Mouse (Mus musculus) limb, embryonic 14.5 days (tissue): ENCODE results near the gene Hist2h2aa2. TPM values are rescaled to one million over a fixed set of nuclear protein-coding genes. Genes with fewer than 3 reads are reported as not detected.

Experiments used
- ATAC-seq: fragments of 200-750 bp; cut with Nextera tagmentation; 2 replicates; pipeline ENCODE4 v1.8.0; 2017; ENCODE audit warnings: low read depth, moderate number of reproducible peaks, moderate TSS enrichment; ENCODE audit not compliant: low FRiP score
- DNase-seq: peaks from one replicate; pipeline ENCODE4 v3.0.0-alpha.2; 2015; ENCODE audit warnings: low spot score
- H3K27ac ChIP-seq: fragments of 300-500 bp; sonication (generic); replicated peaks from 2 replicates; pipeline ENCODE4 v1.5.1; 2014; ENCODE audit warnings: low read depth, mild to moderate bottlenecking, low read length, moderate library complexity, mixed read lengths
- H3K27me3 ChIP-seq: fragments of 300-500 bp; sonication (generic); 2 replicates; pipeline ENCODE4 v1.6.1; 2014; ENCODE audit warnings: low read length, mixed read lengths; ENCODE audit not compliant: control insufficient read depth, insufficient read depth
- H3K36me3 ChIP-seq: fragments of 300-500 bp; sonication (generic); 2 replicates; pipeline ENCODE4 v1.6.1; 2014; ENCODE audit warnings: mild to moderate bottlenecking, low read length, moderate library complexity, mixed read lengths; ENCODE audit not compliant: control insufficient read depth, insufficient read depth
- H3K4me1 ChIP-seq: fragments of 300-500 bp; sonication (generic); 2 replicates; pipeline ENCODE4 v1.6.1; 2014; ENCODE audit warnings: antibody characterized with exemption, low read length, mixed read lengths; ENCODE audit not compliant: control insufficient read depth, insufficient read depth
- H3K4me2 ChIP-seq: fragments of 300-500 bp; sonication (generic); replicated peaks from 2 replicates; pipeline ENCODE4 v1.6.1; 2014; ENCODE audit warnings: low read depth, mild to moderate bottlenecking, low read length, moderate library complexity; ENCODE audit not compliant: severe bottlenecking
- H3K4me3 ChIP-seq: fragments of 300-500 bp; sonication (generic); replicated peaks from 2 replicates; pipeline ENCODE4 v1.5.1; 2014; ENCODE audit warnings: low read length
- H3K9ac ChIP-seq: fragments of 300-500 bp; sonication (generic); 2 replicates; pipeline ENCODE4 v1.6.1; 2014; ENCODE audit warnings: mild to moderate bottlenecking, low read depth, low read length, moderate library complexity; ENCODE audit not compliant: severe bottlenecking
- H3K9me3 ChIP-seq: fragments of 300-500 bp; sonication (generic); 2 replicates; pipeline ENCODE4 v1.6.1; 2016; ENCODE audit warnings: low read length; ENCODE audit not compliant: control insufficient read depth
- POLR2A ChIP-seq: fragments of 200-500 bp; IDR thresholded peaks from 2 replicates; pipeline ENCODE4 v1.8.0; 2012; ENCODE audit warnings: inconsistent platforms, mild to moderate bottlenecking, moderate library complexity, borderline replicate concordance; ENCODE audit not compliant: insufficient read depth, insufficient read length; ENCODE audit errors: extremely low read depth
- WGBS: fragments of 180-500 bp; shearing (Covaris S2); extraction: QIAGEN DNeasy Blood & Tissue Kit; methylation state at CpG from one replicate; pipeline ENCODE4 v1.1.7; 2014; 5-methylcytosine and 5-hydroxymethylcytosine counted together
- microRNA-seq: library from miRNA; unstranded; fragments of <30 nt; microRNA quantifications from one replicate; pipeline ENCODE4, GENCODE M21; 2016
- polyA plus RNA-seq, 2 experiments: library from polyadenylated mRNA; depleted of rRNA in 1 of 2; stranded (reverse) in 1 of 2; unstranded in 1 of 2; fragments of >200 nt; fragmentation: Nextera tagmentation in 1 of 2; extraction: Ambion mirVana in 1 of 2; gene quantifications; 2 replicates each; pipeline versions ENCODE4 v1.2.1 to v1.2.3; 2012 to 2014

Gene Hist2h2aa2
- polyA plus RNA-seq, 2 experiments: 9.7 to 30.9 TPM

- TF ChIP-seq POLR2A: peak; percentile 91; the same call in 1 of the 2 replicates
Measured at GRCm38 (mm10) chr3:96197129-96197749, 42.8 kb downstream of the Hist2h2aa2 start.

GRCm38 (mm10) chr3:96196437-96197128 lies 43.5 kb downstream of the Hist2h2aa2 start:
- Histone ChIP-seq H3K27me3 (no peaks in the 10 kb centered on the region), H3K4me3 (peak overlapping the region; percentile 68), H3K4me1 (peaks cover 12% of the 10 kb centered on the region), H3K27ac (peak overlapping the region; percentile 96), H3K9ac (peak overlapping the region; percentile 81), H3K4me2 (peak overlapping the region; percentile 95), H3K36me3 (0 out of 2 replicates have a peak, but pooled peaks cover under 1% of the 10 kb centered on the region), H3K9me3 (no peaks in the 10 kb centered on the region)
- WGBS: 17% methylated on average over 26 of the region's 27 CpGs
- ATAC-seq: no peak; the same call in 1 of the 2 replicates
- no peak for TF ChIP-seq POLR2A
- DNase-seq: no peak

More at GRCm38 (mm10) chr3:96197129-96197749, 42.8 kb downstream of the Hist2h2aa2 start:
- no peaks in the 10 kb centered on the region for H3K27me3 ChIP-seq
- H3K4me1 ChIP-seq: peaks cover 12% of the 10 kb centered on the region
- no peaks in the 10 kb centered on the region for H3K36me3 ChIP-seq
- DNase-seq (peak; percentile 95), ATAC-seq (peak; percentile 96)
- WGBS: under 1% methylated on average over 49 of the region's 50 CpGs
- peak overlapping the region; percentile 68 for H3K4me3 ChIP-seq
- peak overlapping the region; percentile 81 for H3K9ac ChIP-seq
- H3K9me3 ChIP-seq: no peaks in the 10 kb centered on the region
- peak overlapping the region; percentile 96 for H3K27ac ChIP-seq
- H3K4me2 ChIP-seq: peak overlapping the region; percentile 95

GRCm38 (mm10) chr3:96195616-96196313 lies 44.3 kb downstream of the Hist2h2aa2 start:
- no peak for TF ChIP-seq POLR2A
- Histone ChIP-seq H3K4me1 (peaks cover 12% of the 10 kb centered on the region), H3K27ac (no peak overlapping the region), H3K4me2 (no peak overlapping the region), H3K4me3 (no peak overlapping the region; the same call in 1 of the 2 replicates), H3K9ac (no peak overlapping the region), H3K27me3 (no peaks in the 10 kb centered on the region), H3K9me3 (no peaks in the 10 kb centered on the region), H3K36me3 (0 out of 2 replicates have a peak, but pooled peaks cover 3% of the 10 kb centered on the region)
- DNase-seq (no peak), ATAC-seq (no peak)
- WGBS: 89% methylated on average over 11 of the region's 11 CpGs

- DNase-seq: no peak
- H3K36me3 ChIP-seq: 0 out of 2 replicates have a peak, but pooled peaks cover 3% of the 10 kb centered on the region
- 79% methylated on average over 10 of the region's 10 CpGs for WGBS
- H3K9me3 ChIP-seq: no peaks in the 10 kb centered on the region
- peaks cover 12% of the 10 kb centered on the region for H3K4me1 ChIP-seq
- ATAC-seq: no peak
- no peak overlapping the region for H3K4me3 ChIP-seq
- H3K27ac ChIP-seq: no peak overlapping the region
- no peak overlapping the region for H3K4me2 ChIP-seq
- TF ChIP-seq POLR2A: no peak
- H3K27me3 ChIP-seq: no peaks in the 10 kb centered on the region
- H3K9ac ChIP-seq: no peak overlapping the region
Measured at GRCm38 (mm10) chr3:96194966-96195365, 45.1 kb downstream of the Hist2h2aa2 start.

- DNase-seq (no peak), ATAC-seq (no peak)
- H3K36me3 ChIP-seq: 0 out of 2 replicates have a peak, but pooled peaks cover 6% of the 10 kb centered on the region
- H3K27ac ChIP-seq: no peak overlapping the region
- no peak overlapping the region for H3K4me2 ChIP-seq
- no peak for TF ChIP-seq POLR2A
- H3K4me3 ChIP-seq: no peak overlapping the region
- no peaks in the 10 kb centered on the region for H3K27me3 ChIP-seq
- no peaks in the 10 kb centered on the region for H3K9me3 ChIP-seq
- H3K9ac ChIP-seq: no peak overlapping the region
- 45% methylated on average over 12 of the region's 12 CpGs for WGBS
- H3K4me1 ChIP-seq: peaks cover 10% of the 10 kb centered on the region
Measured at GRCm38 (mm10) chr3:96192977-96193376, 47.1 kb downstream of the Hist2h2aa2 start.

Small RNAs within 50 kb of the gene (microRNA-seq; reads per million reads assigned to microRNA genes)
- gene Gm44492 (not detected), gene Gm47311 (not detected), gene Gm47313 (not detected)

Other genes with a start within 250 kb of the Hist2h2aa2 start
- 115 and 120 TPM in 2 replicates for gene Plekho1, start 244.3 kb downstream of the Hist2h2aa2 start, polyA plus RNA-seq (2012; rRNA removed)
- 38.0 and 47.8 TPM in 2 replicates for gene Plekho1, start 244.3 kb downstream of the Hist2h2aa2 start, polyA plus RNA-seq (2014; fragmentation: Nextera tagmentation; extraction: Ambion mirVana)
- 13.8 and 16.5 TPM in 2 replicates for gene Vps45, start 181.8 kb downstream of the Hist2h2aa2 start, polyA plus RNA-seq (2012; rRNA removed)
- gene Vps45, start 181.8 kb downstream of the Hist2h2aa2 start, polyA plus RNA-seq (2014; fragmentation: Nextera tagmentation; extraction: Ambion mirVana): 26.9 and 27.0 TPM in 2 replicates
- gene Otud7b, start 135.7 kb downstream of the Hist2h2aa2 start, polyA plus RNA-seq (2012; rRNA removed): 14.0 and 14.3 TPM in 2 replicates
- gene Otud7b, start 135.7 kb downstream of the Hist2h2aa2 start, polyA plus RNA-seq (2014; fragmentation: Nextera tagmentation; extraction: Ambion mirVana): 20.9 and 24.7 TPM in 2 replicates
- gene Mtmr11, start 78.3 kb downstream of the Hist2h2aa2 start, polyA plus RNA-seq (2012; rRNA removed): 42.9 and 44.9 TPM in 2 replicates
- gene Mtmr11, start 78.3 kb downstream of the Hist2h2aa2 start, polyA plus RNA-seq (2014; fragmentation: Nextera tagmentation; extraction: Ambion mirVana): 27.5 and 34.1 TPM in 2 replicates
- 126 and 185 TPM in 2 replicates for gene Sf3b4, start 67.9 kb downstream of the Hist2h2aa2 start, polyA plus RNA-seq (2012; rRNA removed)
- 173 and 179 TPM in 2 replicates for gene Sf3b4, start 67.9 kb downstream of the Hist2h2aa2 start, polyA plus RNA-seq (2014; fragmentation: Nextera tagmentation; extraction: Ambion mirVana)
- gene Sv2a, start 59.1 kb downstream of the Hist2h2aa2 start, polyA plus RNA-seq (2012; rRNA removed): 13.2 and 13.8 TPM in 2 replicates
- 3.6 and 3.8 TPM in 2 replicates for gene Sv2a, start 59.1 kb downstream of the Hist2h2aa2 start, polyA plus RNA-seq (2014; fragmentation: Nextera tagmentation; extraction: Ambion mirVana)
- 38.8 and 43.9 TPM in 2 replicates for gene Bola1, start 20.6 kb downstream of the Hist2h2aa2 start, polyA plus RNA-seq (2012; rRNA removed)
- gene Bola1, start 20.6 kb downstream of the Hist2h2aa2 start, polyA plus RNA-seq (2014; fragmentation: Nextera tagmentation; extraction: Ambion mirVana): 47.7 and 60.2 TPM in 2 replicates
- 1.7 and 2.7 TPM in 2 replicates for gene Hist2h2ab, start 20.4 kb downstream of the Hist2h2aa2 start, polyA plus RNA-seq (2012; rRNA removed)
- gene Hist2h2ab, start 20.4 kb downstream of the Hist2h2aa2 start, polyA plus RNA-seq (2014; fragmentation: Nextera tagmentation; extraction: Ambion mirVana): 0.99 and 1.3 TPM in 2 replicates
- 11.8 and 14.2 TPM in 2 replicates for gene Hist2h2ac, start 19.4 kb downstream of the Hist2h2aa2 start, polyA plus RNA-seq (2012; rRNA removed)
- 7.0 and 8.9 TPM in 2 replicates for gene Hist2h2ac, start 19.4 kb downstream of the Hist2h2aa2 start, polyA plus RNA-seq (2014; fragmentation: Nextera tagmentation; extraction: Ambion mirVana)
- gene Hist2h2be, start 19.2 kb downstream of the Hist2h2aa2 start, polyA plus RNA-seq (2012; rRNA removed): 8.5 TPM in 2 replicates
- 5.2 and 7.5 TPM in 2 replicates for gene Hist2h2be, start 19.2 kb downstream of the Hist2h2aa2 start, polyA plus RNA-seq (2014; fragmentation: Nextera tagmentation; extraction: Ambion mirVana)
- 74.4 and 95.3 TPM in 2 replicates for gene Hist2h3c2, start 1.1 kb downstream of the Hist2h2aa2 start, polyA plus RNA-seq (2012; rRNA removed)
- gene Hist2h3c2, start 1.1 kb downstream of the Hist2h2aa2 start, polyA plus RNA-seq (2014; fragmentation: Nextera tagmentation; extraction: Ambion mirVana): 8.0 and 9.3 TPM in 2 replicates
- 44.2 and 73.5 TPM in 2 replicates for gene Hist2h2aa1, start 5.2 kb upstream of the Hist2h2aa2 start, polyA plus RNA-seq (2012; rRNA removed)
- 18.1 and 21.2 TPM in 2 replicates for gene Hist2h2aa1, start 5.2 kb upstream of the Hist2h2aa2 start, polyA plus RNA-seq (2014; fragmentation: Nextera tagmentation; extraction: Ambion mirVana)
- gene Hist2h3c1, start 6.4 kb upstream of the Hist2h2aa2 start, polyA plus RNA-seq (2012; rRNA removed): not detected in 2 replicates
- gene Hist2h3c1, start 6.4 kb upstream of the Hist2h2aa2 start, polyA plus RNA-seq (2014; fragmentation: Nextera tagmentation; extraction: Ambion mirVana): 0.66 and 2.4 TPM in 2 replicates
- 5.9 and 6.4 TPM in 2 replicates for gene Hist2h4, start 23.0 kb upstream of the Hist2h2aa2 start, polyA plus RNA-seq (2012; rRNA removed)
- gene Hist2h4, start 23.0 kb upstream of the Hist2h2aa2 start, polyA plus RNA-seq (2014; fragmentation: Nextera tagmentation; extraction: Ambion mirVana): 8.5 and 11.1 TPM in 2 replicates
- 85.3 and 112 TPM in 2 replicates for gene Hist2h3b, start 28.4 kb upstream of the Hist2h2aa2 start, polyA plus RNA-seq (2012; rRNA removed)
- gene Hist2h3b, start 28.4 kb upstream of the Hist2h2aa2 start, polyA plus RNA-seq (2014; fragmentation: Nextera tagmentation; extraction: Ambion mirVana): 63.1 and 72.3 TPM in 2 replicates
- 14.3 and 15.4 TPM in 2 replicates for gene Hist2h2bb, start 29.5 kb upstream of the Hist2h2aa2 start, polyA plus RNA-seq (2012; rRNA removed)
- 15.5 and 16.1 TPM in 2 replicates for gene Hist2h2bb, start 29.5 kb upstream of the Hist2h2aa2 start, polyA plus RNA-seq (2014; fragmentation: Nextera tagmentation; extraction: Ambion mirVana)
- 2.8 and 3.1 TPM in 2 replicates for gene Fcgr1, start 53.7 kb upstream of the Hist2h2aa2 start, polyA plus RNA-seq (2012; rRNA removed)
- gene Fcgr1, start 53.7 kb upstream of the Hist2h2aa2 start, polyA plus RNA-seq (2014; fragmentation: Nextera tagmentation; extraction: Ambion mirVana): 3.3 and 3.9 TPM in 2 replicates
- 0.10 TPM in 1 of 2 replicates, not detected in the other for gene BC107364, start 212.0 kb upstream of the Hist2h2aa2 start, polyA plus RNA-seq (2012; rRNA removed)
- gene BC107364, start 212.0 kb upstream of the Hist2h2aa2 start, polyA plus RNA-seq (2014; fragmentation: Nextera tagmentation; extraction: Ambion mirVana): 0.40 TPM in 1 of 2 replicates, not detected in the other